Mouse (Mus musculus) liver, postnatal 0 days (tissue): Measurements from ENCODE around the gene Alkbh6.

Experiments
- CTCF ChIP-seq: sonication (generic); IDR thresholded peaks from 2 replicates; pipeline ENCODE4 v1.5.1; 2016; ENCODE audit warnings: antibody characterized with exemption, low read depth
- EP300 ChIP-seq: IDR thresholded peaks from 2 replicates; pipeline ENCODE4 v1.6.1; 2016; ENCODE audit warnings: antibody characterized with exemption, low read depth, mild to moderate bottlenecking

DNA sequence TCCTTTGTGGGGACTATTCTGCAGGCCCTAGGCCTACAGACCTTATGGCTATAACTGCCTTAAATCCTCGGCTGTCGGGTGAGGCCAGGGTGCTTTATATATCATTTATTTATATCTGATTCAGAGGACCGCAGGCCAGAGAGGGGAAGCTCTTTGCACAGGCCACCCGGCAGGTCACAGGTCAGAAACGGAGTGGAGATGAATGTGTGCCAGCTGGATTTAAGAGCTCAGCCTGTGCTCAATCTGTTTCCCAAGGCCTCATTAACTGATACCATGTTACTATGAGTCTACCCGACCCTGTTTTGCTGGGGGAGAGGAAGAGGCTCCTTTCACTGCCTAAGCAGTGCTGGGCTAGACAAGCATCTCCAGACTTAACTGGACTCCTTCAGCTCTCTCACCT, 34.1 kb upstream of the Alkbh6 start:
- TF ChIP-seq CTCF: no peak
- no peak for TF ChIP-seq EP300
